Mouse (Mus musculus) heart, postnatal 0 days (tissue): ENCODE results near the gene Kit.

Experiments
- CTCF ChIP-seq: IDR thresholded peaks from 2 replicates; pipeline ENCODE4 v1.5.1; 2016; ENCODE audit warnings: antibody characterized with exemption, control low read depth, low read depth
- EP300 ChIP-seq: IDR thresholded peaks from 2 replicates; pipeline ENCODE4 v1.6.1; 2016; ENCODE audit warnings: antibody characterized with exemption, low read depth

DNA sequence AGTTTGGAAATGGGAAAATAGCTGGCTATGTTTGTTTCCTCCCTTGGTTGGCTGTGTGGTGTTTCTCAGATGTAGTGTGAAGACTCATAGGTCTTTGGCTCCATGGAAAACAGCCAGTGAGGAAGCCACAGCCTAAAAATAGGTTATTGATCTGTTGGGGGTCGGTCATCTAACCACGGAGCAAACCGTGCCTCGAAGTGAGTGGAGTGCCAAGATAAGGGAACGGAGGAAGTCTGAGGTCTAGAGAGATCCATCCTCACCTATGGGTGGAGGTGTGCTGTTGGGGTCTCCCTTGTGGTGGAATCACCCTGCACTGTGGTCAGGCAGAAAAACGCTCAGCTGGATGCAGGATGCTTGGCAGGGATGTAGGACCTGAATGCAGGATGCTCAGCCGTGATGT lies 7.2 kb downstream of the Kit start:
- no peak for TF ChIP-seq CTCF
- no peak for TF ChIP-seq EP300
